Mouse (Mus musculus): ENCODE results near the gene Satb2. TPM values are rescaled to one million over a fixed set of nuclear protein-coding genes. Genes with fewer than 3 reads are reported as not detected.

The Satb2 gene
- polyA plus RNA-seq, 1 experiment from 2014 or later: 1.1 TPM

DNA sequence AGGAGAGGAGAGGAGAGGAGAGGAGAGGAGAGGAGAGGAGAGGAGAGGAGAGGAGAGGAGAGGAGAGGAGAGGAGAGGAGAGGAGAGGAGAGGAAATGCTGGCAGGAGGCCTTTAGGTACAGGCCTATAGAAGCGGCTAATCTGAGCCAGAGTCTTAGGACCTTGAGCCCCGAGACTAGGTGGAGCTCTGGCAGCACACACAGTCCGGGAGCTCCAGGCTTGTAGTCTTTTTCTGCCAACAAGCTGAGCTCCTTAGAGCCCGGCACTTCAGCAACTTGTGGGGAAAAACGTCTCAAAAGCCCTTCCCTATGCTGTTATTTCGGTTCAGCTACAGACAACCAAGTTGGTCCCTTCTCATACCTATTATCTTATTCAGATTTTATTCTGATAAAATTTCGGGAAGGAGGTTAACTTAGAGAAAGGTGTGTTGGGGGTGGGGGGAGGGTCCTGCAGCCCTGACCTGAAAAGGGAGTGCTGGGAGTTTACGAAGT is 4.7 kb upstream of the Satb2 start:
- H3K27ac ChIP-seq (ENCODE audit: low read depth, low read length): no peak overlapping the region
- no peak overlapping the region for H3K4me3 ChIP-seq (ENCODE audit: low read length)
- H3K4me2 ChIP-seq (ENCODE audit: low read length): no peak overlapping the region
- ATAC-seq: no peak
- H3K36me3 ChIP-seq (ENCODE audit: control insufficient read depth, insufficient read depth, low read length): no peaks in the 10 kb centered on the region
- H3K9ac ChIP-seq (ENCODE audit: low read depth, low read length): no peak overlapping the region
- peaks cover 6% of the 10 kb centered on the region for H3K4me1 ChIP-seq (ENCODE audit: control insufficient read depth, insufficient read depth, low read depth, low read length)
- no peaks in the 10 kb centered on the region for H3K9me3 ChIP-seq (ENCODE audit: control insufficient read depth, low read length)
- H3K27me3 ChIP-seq (replicated peaks; ENCODE audit: control insufficient read depth, insufficient read depth, low read length): peaks cover 61% of the 10 kb centered on the region
- 2% methylated on average over 8 of the region's 8 CpGs for WGBS

DNA sequence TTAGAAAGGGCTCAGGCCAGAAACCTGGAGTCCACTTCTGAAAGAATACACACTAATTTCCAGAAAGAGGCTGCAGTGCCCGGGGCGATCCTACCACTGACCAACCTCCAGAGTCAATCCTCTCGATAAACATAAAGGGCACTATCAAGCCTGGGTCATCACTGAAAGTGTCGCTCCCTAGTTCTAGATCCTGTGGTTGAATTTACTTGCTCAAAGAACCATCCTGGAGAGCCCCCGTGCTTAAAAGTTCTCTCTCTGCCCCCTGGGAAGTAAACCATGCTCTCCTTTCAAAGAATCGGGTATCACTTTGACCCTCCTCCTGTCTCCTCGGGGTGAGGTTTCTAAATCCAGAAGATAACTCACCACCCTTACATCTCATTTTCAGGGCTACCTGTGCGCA is 4.2 kb upstream of the Satb2 start:
- Histone ChIP-seq H3K4me3 (ENCODE audit: low read length) (no peak overlapping the region), H3K4me1 (ENCODE audit: control insufficient read depth, insufficient read depth, low read depth, low read length) (peaks cover 6% of the 10 kb centered on the region), H3K27ac (ENCODE audit: low read depth, low read length) (no peak overlapping the region), H3K9ac (ENCODE audit: low read depth, low read length) (no peak overlapping the region), H3K4me2 (ENCODE audit: low read length) (no peak overlapping the region), H3K36me3 (ENCODE audit: control insufficient read depth, insufficient read depth, low read length) (no peaks in the 10 kb centered on the region), H3K27me3 (replicated peaks; ENCODE audit: control insufficient read depth, insufficient read depth, low read length) (peaks cover 65% of the 10 kb centered on the region), H3K9me3 (ENCODE audit: control insufficient read depth, low read length) (no peaks in the 10 kb centered on the region)
- ATAC-seq: no peak
- 3% methylated on average over 8 of the region's 8 CpGs for WGBS

DNA sequence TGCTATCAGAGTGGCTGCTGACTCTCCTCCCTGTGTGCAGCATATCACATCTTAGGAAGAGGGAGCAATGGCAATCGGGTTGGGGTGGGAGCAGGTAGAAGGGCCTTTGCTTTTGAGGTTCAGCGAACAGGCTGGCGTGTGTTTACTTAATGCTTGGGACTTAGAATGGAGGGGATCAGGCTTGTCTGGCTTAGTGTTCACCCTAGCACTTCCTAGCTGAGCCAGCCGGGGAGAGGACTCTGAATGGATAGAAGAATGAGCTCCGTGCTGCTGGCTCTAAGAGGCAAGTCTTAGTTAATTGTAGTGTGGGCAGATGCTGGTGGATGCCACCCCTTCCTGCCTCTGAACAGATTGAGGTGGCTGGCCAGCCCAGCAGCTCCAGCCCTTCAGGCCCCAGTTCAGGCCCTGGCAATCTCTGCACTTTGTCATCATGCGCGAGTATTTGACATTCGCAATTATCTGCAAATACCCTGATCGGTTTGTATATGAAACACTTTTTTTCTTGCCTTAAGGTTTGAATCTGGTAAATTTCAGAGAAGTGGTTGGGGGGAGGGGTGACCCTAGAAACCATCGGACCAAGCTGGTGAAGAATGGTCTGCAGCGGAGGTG is 3.6 kb upstream of the Satb2 start:
- no peak overlapping the region for H3K9ac ChIP-seq (ENCODE audit: low read depth, low read length)
- peaks cover 6% of the 10 kb centered on the region for H3K4me1 ChIP-seq (ENCODE audit: control insufficient read depth, insufficient read depth, low read depth, low read length)
- H3K27me3 ChIP-seq (replicated peaks; ENCODE audit: control insufficient read depth, insufficient read depth, low read length): peaks cover 70% of the 10 kb centered on the region
- 2% methylated on average over 11 of the region's 11 CpGs for WGBS
- no peak for ATAC-seq
- no peak overlapping the region for H3K4me3 ChIP-seq (ENCODE audit: low read length)
- no peak overlapping the region for H3K4me2 ChIP-seq (ENCODE audit: low read length)
- no peak overlapping the region for H3K27ac ChIP-seq (ENCODE audit: low read depth, low read length)
- H3K36me3 ChIP-seq (ENCODE audit: control insufficient read depth, insufficient read depth, low read length): no peaks in the 10 kb centered on the region
- no peaks in the 10 kb centered on the region for H3K9me3 ChIP-seq (ENCODE audit: control insufficient read depth, low read length)

DNA sequence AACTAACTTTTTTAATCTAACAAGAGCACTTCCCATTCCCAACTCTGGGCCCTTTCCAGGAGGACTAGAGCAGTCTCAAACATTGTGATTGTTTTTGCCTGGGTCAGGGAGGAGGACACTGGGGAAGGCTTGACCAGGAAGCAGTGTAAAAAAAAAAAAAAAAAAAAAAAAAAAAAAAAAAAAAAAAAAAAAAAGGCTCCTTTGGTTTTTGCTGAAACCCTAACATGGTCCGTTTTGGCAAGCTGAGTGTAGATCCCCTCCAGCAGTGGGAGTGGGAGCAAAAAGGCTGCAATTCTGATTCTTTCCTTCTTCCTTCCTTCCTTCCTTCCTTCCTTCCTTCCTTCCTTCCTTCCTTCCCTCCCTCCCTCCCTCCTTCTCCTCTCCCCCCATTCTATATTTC is 3.1 kb upstream of the Satb2 start:
- peaks cover 70% of the 10 kb centered on the region for H3K27me3 ChIP-seq (replicated peaks; ENCODE audit: control insufficient read depth, insufficient read depth, low read length)

DNA sequence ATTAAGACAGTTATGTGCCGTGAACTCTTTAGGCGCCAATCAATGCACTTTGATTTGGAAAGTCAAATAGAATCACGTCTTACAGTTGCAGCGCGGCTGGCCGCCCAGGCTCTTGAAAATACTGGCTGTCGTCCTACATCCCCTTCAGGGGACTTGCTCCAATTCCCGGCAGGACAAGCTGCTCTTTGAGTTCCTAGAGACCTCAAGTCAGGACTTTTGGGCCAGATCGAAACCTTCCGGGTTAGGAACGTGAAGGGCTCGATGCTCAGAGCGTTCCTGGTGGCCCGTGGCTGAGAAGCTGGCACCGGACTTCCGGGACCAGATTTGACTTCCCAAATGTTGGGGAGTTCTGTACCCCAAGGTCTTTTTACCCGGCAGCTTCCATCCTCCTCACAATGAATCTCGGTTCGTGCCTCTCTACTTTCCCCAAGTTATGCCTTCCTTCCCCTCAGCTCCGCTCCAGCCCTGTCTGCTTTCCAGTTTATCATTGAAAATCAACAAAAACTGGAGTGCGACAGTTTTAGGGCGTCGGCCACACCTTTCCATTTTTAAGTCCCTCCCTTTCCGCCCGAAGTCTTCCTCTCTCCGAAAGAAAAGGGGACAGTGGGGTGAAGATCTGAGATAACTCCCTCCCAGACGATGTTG is 2.3 kb upstream of the Satb2 start:
- peak overlapping the region; percentile 25 for H3K4me2 ChIP-seq (ENCODE audit: low read length)
- H3K4me1 ChIP-seq (ENCODE audit: control insufficient read depth, insufficient read depth, low read depth, low read length): peaks cover 12% of the 10 kb centered on the region
- H3K9me3 ChIP-seq (ENCODE audit: control insufficient read depth, low read length): no peaks in the 10 kb centered on the region
- no peaks in the 10 kb centered on the region for H3K36me3 ChIP-seq (ENCODE audit: control insufficient read depth, insufficient read depth, low read length)
- no peak overlapping the region for H3K4me3 ChIP-seq (ENCODE audit: low read length)
- WGBS: under 1% methylated on average over 27 of the region's 27 CpGs
- no peak overlapping the region for H3K27ac ChIP-seq (ENCODE audit: low read depth, low read length)
- peaks cover 69% of the 10 kb centered on the region for H3K27me3 ChIP-seq (replicated peaks; ENCODE audit: control insufficient read depth, insufficient read depth, low read length)
- no peak overlapping the region for H3K9ac ChIP-seq (ENCODE audit: low read depth, low read length)
- ATAC-seq: no peak

More for the DNA sequence above, 3.1 kb upstream of the Satb2 start:
- ATAC-seq: no peak
- no peak overlapping the region for H3K4me3 ChIP-seq (ENCODE audit: low read length)
- 0% methylated on average over 1 of the region's 1 CpGs for WGBS
- H3K9me3 ChIP-seq (ENCODE audit: control insufficient read depth, low read length): no peaks in the 10 kb centered on the region
- H3K9ac ChIP-seq (ENCODE audit: low read depth, low read length): no peak overlapping the region
- no peak overlapping the region for H3K4me2 ChIP-seq (ENCODE audit: low read length)
- peaks cover 11% of the 10 kb centered on the region for H3K4me1 ChIP-seq (ENCODE audit: control insufficient read depth, insufficient read depth, low read depth, low read length)
- H3K36me3 ChIP-seq (ENCODE audit: control insufficient read depth, insufficient read depth, low read length): no peaks in the 10 kb centered on the region
- H3K27ac ChIP-seq (ENCODE audit: low read depth, low read length): no peak overlapping the region

DNA sequence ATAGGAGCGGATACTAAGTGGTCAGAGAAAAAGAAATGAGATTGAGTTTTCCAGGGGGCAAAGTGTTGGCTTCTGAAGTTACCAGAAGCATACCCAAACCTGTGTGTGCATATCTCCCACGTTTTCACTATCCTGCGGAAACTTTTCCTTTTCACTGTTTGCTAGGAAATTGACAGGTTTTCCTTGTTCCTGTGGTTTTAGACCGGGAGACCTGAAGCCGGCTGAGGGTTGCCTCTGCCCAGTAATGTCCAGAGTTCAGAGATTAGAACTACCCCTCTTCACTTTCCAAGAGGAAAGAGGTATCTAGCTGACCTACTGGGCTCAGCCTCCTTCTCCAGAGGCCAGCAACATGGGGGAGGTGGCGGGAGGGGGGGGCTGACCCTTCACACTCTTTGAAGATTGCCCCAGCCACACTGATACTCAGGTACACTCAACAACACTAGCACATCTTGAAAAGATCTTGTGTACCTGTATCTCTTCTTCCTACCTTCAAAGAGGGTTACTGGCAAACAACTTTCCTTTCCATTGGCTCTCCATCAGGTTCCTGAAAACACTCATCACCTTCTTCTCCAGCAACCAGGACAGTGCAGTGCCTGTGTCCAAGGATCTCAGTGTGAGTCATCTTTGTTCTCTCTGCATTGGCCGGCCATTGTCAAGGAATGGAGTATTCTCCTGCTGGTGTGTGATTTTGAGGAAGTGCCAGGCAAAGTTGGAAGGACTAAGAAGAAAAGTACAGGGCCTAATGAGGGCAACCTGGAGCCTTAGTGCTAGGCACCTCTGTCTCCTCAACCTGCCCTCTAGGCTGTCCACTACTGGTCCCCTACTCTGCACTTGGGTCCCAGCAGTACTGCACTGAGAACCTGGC is 1.3 kb upstream of the Satb2 start:
- 3% methylated on average over 7 of the region's 7 CpGs for WGBS
- H3K4me1 ChIP-seq (ENCODE audit: control insufficient read depth, insufficient read depth, low read depth, low read length): peaks cover 12% of the 10 kb centered on the region
- H3K27me3 ChIP-seq (replicated peaks; ENCODE audit: control insufficient read depth, insufficient read depth, low read length): peaks cover 64% of the 10 kb centered on the region
- no peaks in the 10 kb centered on the region for H3K36me3 ChIP-seq (ENCODE audit: control insufficient read depth, insufficient read depth, low read length)
- no peak overlapping the region for H3K4me3 ChIP-seq (ENCODE audit: low read length)
- no peak overlapping the region for H3K27ac ChIP-seq (ENCODE audit: low read depth, low read length)
- ATAC-seq: no peak
- H3K4me2 ChIP-seq (ENCODE audit: low read length): no peak overlapping the region
- no peak overlapping the region for H3K9ac ChIP-seq (ENCODE audit: low read depth, low read length)
- no peaks in the 10 kb centered on the region for H3K9me3 ChIP-seq (ENCODE audit: control insufficient read depth, low read length)

DNA sequence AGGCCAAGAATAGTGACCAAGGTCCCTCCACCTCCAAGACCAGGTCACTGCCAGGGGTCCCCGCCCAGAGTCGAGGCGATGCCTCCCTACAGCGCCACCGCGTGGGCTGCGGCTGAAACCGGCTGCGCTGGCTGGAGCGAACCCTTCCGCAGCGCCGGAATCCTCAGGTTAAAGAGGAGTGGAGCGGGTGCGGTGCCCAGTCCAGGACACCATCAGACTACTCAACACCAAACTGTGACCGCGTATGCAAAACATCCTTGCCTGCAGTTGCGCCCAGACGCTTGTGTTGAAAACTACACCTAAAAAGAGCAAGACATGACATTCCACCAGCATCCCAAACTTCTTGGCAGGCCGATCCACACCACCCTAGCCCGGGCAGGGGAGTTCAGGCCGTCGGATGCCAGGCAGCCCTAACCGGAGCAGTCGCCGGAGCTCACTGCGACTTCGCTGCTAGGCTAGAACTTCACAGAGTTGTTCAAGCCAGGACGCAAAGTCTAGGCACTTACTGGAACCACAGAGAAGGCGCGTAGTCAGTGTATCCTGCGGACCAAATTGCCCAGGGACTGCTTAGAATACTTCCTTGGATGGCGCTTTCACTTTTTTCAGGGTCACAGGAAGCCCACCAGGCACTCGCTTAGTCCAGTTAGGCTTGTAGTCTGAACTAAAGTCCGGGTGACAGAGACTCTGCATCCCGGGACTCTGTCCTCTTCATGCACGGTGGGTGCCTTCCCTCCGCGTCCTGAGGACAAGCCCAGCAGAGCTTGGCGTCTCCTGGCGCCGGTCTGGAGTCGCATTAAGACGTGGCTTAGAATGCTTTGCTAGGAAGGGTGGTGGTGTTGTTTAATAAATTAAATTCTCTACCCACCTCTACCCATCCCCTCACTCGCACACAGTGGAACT is 999 bp downstream of the Satb2 start:
- Histone ChIP-seq H3K27ac (ENCODE audit: low read depth, low read length) (no peak overlapping the region), H3K4me1 (ENCODE audit: control insufficient read depth, insufficient read depth, low read depth, low read length) (peaks cover 16% of the 10 kb centered on the region), H3K9me3 (ENCODE audit: control insufficient read depth, low read length) (no peaks in the 10 kb centered on the region), H3K4me2 (ENCODE audit: low read length) (peak overlapping the region; percentile 58), H3K9ac (ENCODE audit: low read depth, low read length) (no peak overlapping the region), H3K27me3 (replicated peaks; ENCODE audit: control insufficient read depth, insufficient read depth, low read length) (peaks cover 52% of the 10 kb centered on the region), H3K36me3 (ENCODE audit: control insufficient read depth, insufficient read depth, low read length) (no peaks in the 10 kb centered on the region), H3K4me3 (ENCODE audit: low read length) (peak overlapping the region; percentile 32)
- 0 out of 2 replicates have a peak, but pooled peaks have one; percentile 18 for ATAC-seq
- WGBS: under 1% methylated on average over 45 of the region's 45 CpGs

DNA sequence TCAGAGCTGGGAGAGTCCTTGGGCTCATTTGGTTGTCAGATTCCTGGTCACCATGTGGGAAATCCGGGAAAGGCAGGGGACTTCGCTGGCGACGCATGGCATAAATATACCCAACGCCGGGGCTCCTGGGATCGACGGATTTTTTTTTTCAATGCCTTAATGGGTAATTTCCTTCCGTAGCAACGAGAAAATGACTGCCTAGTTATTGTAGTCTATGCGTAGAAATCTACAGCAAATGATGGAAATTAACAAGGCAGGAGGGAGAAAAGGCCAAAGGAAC is 1.7 kb downstream of the Satb2 start:
- Histone ChIP-seq H3K4me1 (ENCODE audit: control insufficient read depth, insufficient read depth, low read depth, low read length) (peaks cover 22% of the 10 kb centered on the region), H3K4me2 (ENCODE audit: low read length) (peak overlapping the region; percentile 58), H3K9ac (ENCODE audit: low read depth, low read length) (no peak overlapping the region), H3K9me3 (ENCODE audit: control insufficient read depth, low read length) (no peaks in the 10 kb centered on the region), H3K27me3 (replicated peaks; ENCODE audit: control insufficient read depth, insufficient read depth, low read length) (peaks cover 46% of the 10 kb centered on the region), H3K27ac (ENCODE audit: low read depth, low read length) (no peak overlapping the region), H3K36me3 (ENCODE audit: control insufficient read depth, insufficient read depth, low read length) (no peaks in the 10 kb centered on the region), H3K4me3 (ENCODE audit: low read length) (peak overlapping the region; percentile 32)
- WGBS: 2% methylated on average over 11 of the region's 11 CpGs
- ATAC-seq: no peak

Data from hindbrain, embryonic 16.5 days (tissue).